Mouse (Mus musculus) adrenal gland, postnatal 25 days (tissue): ENCODE results near the gene Fgf7. TPM values are rescaled to one million over a fixed set of nuclear protein-coding genes. Genes with fewer than 3 reads are reported as not detected.

Experiments
- DNase-seq: peaks from one replicate; pipeline ENCODE4 v3.0.0; 2021; ENCODE audit warnings: mixed read lengths
- total RNA-seq: library from RNA; stranded (reverse); gene quantifications from 2 replicates; pipeline ENCODE4 v1.2.3, GENCODE M21; 2021

Gene Fgf7
- total RNA-seq, 1 experiment from 2014 or later: 0.61 TPM

GRCm38 (mm10) chr2:126061037-126061773, 26.7 kb downstream of the Fgf7 start:
- no peak for DNase-seq

- DNase-seq: no peak
Measured at GRCm38 (mm10) chr2:126062876-126063275, 28.4 kb downstream of the Fgf7 start.

GRCm38 (mm10) chr2:126064814-126065213, 30.4 kb downstream of the Fgf7 start:
- no peak for DNase-seq

- DNase-seq: no peak
Measured at GRCm38 (mm10) chr2:126065303-126065856, 30.9 kb downstream of the Fgf7 start.

- no peak for DNase-seq
Measured at GRCm38 (mm10) chr2:126069740-126070139, 35.3 kb downstream of the Fgf7 start.

GRCm38 (mm10) chr2:126073744-126074143, 39.3 kb downstream of the Fgf7 start:
- no peak for DNase-seq

GRCm38 (mm10) chr2:126076506-126076905, 42.0 kb downstream of the Fgf7 start:
- DNase-seq: no peak

- no peak for DNase-seq
Measured at GRCm38 (mm10) chr2:126079086-126079485, 44.6 kb downstream of the Fgf7 start.

GRCm38 (mm10) chr2:126084326-126084725, 49.9 kb downstream of the Fgf7 start:
- DNase-seq: no peak

- no peak for DNase-seq
Measured at GRCm38 (mm10) chr2:126086187-126086586, 51.7 kb downstream of the Fgf7 start.

GRCm38 (mm10) chr2:126090432-126090831, 56.0 kb downstream of the Fgf7 start:
- DNase-seq: no peak

GRCm38 (mm10) chr2:126094616-126095015, 60.2 kb downstream of the Fgf7 start:
- no peak for DNase-seq

Other genes with a start within 250 kb of the Fgf7 start
- 77.6 and 102 TPM in 2 replicates for gene Galk2, start 175.5 kb upstream of the Fgf7 start, total RNA-seq
- gene Cops2, start 175.5 kb upstream of the Fgf7 start, total RNA-seq: 128 and 139 TPM in 2 replicates
- gene Fam227b, start 117.3 kb downstream of the Fgf7 start, total RNA-seq: not detected in 2 replicates
- 13.8 and 16.4 TPM in 2 replicates for gene Dtwd1, start 117.5 kb downstream of the Fgf7 start, total RNA-seq
- gene Gm17555, start 180.4 kb downstream of the Fgf7 start, total RNA-seq: not detected in 2 replicates